Mouse (Mus musculus): Measurements from ENCODE around the gene Fsd2.
A peak's percentile ranks its signal among the peaks of the same experiment; 100 is the strongest.

The Fsd2 gene

GRCm38 (mm10) chr7:81542934-81543333 is 23.8 kb downstream of the Fsd2 start:
- no peak for DNase-seq (ENCODE audit: low spot score in 2 of 2)

DNA sequence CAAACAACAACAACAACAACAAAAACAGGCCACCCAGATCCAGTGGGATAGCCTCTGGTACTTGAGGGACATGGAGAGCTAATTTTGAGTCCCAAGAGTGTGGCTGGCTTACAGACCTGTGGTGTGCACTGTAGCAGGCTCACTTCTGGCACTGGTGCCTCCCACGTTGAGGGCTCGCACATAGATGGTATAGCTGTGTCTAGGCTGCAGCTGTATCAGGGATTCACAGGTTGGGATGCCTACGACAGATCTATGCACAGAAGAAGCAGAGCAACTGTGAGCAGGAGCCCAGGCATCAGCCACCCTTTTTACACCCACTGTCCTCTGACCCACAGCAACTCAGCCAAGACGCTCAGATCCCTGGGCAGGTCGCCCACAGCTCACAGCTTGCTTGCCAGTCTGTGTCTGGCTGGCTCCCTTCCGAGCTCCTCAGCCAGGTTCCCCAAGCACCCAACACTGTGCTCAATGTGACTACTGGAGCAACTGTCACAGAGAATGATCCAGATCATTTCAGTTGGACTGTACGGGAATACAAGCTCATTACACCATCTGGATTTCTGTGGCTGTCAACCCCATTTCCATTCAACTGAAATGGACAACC is 24.7 kb downstream of the Fsd2 start:
- no peak for DNase-seq (ENCODE audit: low spot score in 2 of 2)

- no peak for DNase-seq (ENCODE audit: low spot score in 2 of 2)
Measured at GRCm38 (mm10) chr7:81540999-81541398, 25.7 kb downstream of the Fsd2 start.

DNA sequence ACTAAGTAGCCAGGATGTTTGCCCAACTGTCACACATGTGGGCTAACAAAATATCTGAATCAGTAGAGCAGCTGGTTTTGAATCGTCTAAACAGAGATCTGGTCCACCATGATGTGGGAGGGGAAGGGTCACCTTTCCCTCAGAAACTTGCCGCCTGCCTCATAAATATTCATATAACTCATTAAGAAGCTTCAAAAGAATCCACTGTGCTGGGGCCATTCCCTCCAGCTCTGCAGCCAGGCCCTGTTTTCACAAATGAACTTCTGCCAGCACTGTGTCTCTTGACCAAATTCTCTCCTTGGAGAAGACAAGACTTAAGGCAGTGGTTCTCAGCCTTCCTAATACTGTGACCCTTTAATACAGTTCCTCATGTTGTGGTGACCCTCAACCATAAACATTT is 27.2 kb downstream of the Fsd2 start:
- no peak for DNase-seq (ENCODE audit: low spot score in 2 of 2)

GRCm38 (mm10) chr7:81538070-81538675 is 28.6 kb downstream of the Fsd2 start:
- DNase-seq (ENCODE audit: low spot score in 2 of 2) = peak in 1 of 2 experiments; percentile 4

DNA sequence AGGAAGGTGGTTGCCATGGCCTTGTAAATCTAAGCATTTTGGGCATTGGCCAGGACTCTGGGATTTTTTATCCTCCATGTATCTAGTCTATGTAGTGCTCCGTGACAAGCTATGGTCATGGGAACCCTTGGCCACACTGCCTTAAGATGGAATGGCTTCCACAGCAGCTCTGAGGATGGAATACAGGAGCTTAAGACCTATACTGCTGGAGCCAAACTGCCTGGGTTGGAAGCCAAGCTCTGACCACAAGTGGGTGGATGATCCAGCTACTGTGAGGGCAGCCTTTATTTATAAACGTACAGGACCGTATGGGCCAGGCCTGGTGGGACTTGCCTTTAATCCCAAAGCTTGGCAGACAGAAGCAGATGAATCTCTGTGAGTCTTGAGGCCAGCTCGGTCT is 30.3 kb downstream of the Fsd2 start:
- no peak for DNase-seq (ENCODE audit: low spot score in 2 of 2)

GRCm38 (mm10) chr7:81531462-81531861 is 35.3 kb downstream of the Fsd2 start:
- DNase-seq (ENCODE audit: low spot score in 2 of 2) = no peak

DNA sequence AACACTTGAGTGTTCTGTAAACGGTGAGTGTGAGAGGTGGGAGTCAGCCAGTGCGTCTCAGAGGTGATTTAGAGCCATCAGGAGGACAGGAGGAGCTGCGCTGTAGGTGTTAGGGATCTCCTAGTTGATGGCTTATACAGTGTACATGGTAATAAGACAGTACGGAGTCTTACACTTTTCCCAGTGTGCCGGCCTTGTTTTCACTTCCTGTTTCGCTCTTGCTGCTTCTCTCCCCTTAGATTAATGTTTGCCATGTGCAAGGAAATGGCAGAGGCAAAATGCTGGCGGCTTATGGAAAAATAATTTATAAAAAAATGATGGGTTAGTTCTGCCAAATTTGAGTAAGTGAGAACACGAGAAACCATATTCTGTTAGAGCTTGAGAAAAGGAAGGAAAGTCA is 37.8 kb downstream of the Fsd2 start:
- no peak for DNase-seq (ENCODE audit: low spot score in 2 of 2)

GRCm38 (mm10) chr7:81523663-81524017 is 43.1 kb downstream of the Fsd2 start:
- DNase-seq (ENCODE audit: low spot score in 2 of 2) = no peak

DNA sequence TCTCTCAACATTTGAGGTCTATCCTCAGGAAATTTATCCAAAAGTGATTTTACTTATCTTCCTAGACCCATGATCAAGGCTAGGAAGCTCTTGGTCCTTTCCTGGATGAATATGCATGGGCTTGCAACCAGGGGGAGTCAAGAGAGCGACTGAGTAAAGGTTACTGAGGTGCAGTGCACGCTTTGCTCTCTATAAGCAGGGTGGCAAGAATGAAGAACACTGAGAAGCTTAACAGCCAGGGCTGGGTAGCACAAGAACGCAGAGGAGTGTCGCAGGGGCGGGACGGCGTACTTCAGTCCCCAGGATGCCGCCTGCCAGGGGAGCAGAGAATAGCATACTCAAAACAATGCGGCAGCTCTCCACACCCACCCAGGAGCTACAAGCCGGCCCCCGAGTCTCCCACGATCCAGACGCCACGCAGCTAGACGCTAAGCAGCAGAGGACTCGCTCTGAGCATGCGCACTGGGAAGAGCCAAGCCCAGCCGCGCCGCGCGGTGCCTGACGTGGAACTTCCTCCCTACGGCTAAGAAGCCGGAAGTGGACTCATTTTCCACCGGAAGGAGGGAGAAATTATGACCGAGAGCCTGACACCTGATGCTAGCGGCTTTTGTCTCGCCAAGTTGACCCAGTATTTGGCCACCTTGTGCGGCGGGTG is 43.6 kb downstream of the Fsd2 start:
- peak; percentile 87 to 90 for DNase-seq (ENCODE audit: low spot score in 2 of 2)

DNA sequence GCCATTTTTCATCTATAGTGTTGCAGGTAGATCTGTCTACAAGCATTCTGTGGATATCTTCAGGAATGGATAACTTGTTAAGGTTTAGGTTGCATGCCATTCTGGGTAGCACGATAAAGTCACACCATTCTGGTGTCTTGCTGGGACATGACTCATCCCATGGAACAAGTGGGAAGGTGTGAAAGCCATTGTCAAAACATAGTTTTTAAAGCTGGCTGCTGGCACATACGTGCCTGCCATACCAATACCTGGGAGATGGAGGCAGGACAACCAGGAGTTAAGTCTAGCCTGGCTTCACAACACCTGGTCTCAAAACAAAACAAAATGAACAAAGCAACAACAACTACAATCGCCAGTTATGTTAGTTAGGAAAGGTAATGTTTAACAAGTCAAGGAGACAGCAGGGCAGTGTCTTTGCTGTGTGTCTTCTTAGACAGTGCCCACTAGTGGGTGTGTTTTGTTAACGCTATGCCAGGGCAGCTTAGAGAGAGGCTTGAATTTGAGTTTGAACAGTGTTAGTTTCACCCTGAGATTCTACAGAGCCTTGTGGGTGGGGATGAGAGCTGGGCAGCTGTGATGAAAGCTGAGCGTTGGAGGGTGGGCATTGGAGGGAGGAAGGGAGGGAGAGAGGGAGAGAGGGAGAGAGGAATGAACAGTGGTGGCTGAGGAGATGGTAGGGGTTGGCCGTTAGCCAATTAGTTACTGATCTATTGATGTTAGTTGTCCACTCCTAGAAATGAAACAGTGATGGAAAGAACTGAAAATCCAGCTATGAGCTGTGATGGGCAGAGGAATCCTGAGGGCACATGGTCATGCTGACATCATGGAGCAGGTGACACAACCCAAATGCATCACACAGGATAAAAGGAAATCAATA is 50.4 kb downstream of the Fsd2 start:
- no peak for DNase-seq (ENCODE audit: low spot score in 2 of 2)

DNA sequence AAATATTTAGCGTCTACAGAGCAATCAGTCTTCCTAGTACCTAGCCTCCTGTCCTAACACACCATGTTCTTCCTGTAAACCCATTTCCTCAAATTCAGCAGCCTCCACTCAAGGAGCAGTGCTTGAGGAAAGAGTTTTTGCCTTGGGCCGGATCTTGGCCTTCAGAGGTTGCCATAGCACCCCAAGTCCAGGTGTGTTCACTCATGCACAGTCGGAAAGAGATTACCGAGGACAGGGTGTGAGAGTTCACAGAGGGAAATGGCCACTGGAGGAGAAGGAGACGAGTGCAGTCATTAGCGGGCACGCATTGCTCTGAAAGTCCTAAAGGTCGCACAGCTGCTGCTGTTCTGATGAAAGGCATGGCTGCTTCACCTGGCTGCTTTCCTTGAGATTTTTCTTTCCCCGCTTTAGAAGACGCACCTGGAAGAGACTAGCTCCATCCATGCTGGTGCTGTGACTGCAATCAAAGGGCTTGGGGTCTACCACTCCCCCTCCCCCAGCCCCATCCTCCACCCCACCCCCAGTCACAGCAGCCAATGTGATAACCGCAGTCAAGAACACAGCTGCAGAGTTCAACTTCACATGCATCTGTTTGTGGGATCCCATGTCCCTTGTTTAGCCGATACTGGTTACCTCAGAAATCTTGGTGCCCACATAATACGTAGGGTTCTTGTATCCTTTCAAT is 51.7 kb downstream of the Fsd2 start:
- no peak for DNase-seq (ENCODE audit: low spot score in 2 of 2)

- DNase-seq (ENCODE audit: low spot score in 2 of 2) = no peak
Measured at GRCm38 (mm10) chr7:81501050-81501449, 65.7 kb downstream of the Fsd2 start.

GRCm38 (mm10) chr7:81498181-81498580 is 68.6 kb downstream of the Fsd2 start, which contains the start of gene BC048679:
Gene BC048679 (minus strand): TSS chr7:81498281.
- no peak for DNase-seq (ENCODE audit: low spot score in 2 of 2)

DNA sequence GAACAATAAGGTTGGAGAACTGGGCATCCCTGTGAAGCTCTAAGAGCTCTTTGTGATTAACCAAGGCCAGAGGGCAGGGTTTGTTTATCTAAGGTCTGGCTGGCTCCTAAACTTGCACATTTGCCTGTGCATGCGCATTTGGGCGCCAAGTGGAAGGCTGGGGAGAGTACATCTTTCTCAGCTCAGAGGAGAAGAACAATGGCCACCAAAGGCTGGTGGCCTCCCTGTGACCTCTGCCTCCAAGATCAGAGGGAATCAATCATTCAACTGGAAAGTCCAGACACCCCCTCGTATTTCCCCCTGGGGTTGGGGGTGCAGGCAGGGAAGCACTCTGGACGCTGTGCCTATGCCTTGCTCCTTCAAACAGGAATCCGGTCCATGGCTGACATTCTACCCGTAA is 69.6 kb downstream of the Fsd2 start:
- DNase-seq (ENCODE audit: low spot score in 2 of 2) = no peak

DNA sequence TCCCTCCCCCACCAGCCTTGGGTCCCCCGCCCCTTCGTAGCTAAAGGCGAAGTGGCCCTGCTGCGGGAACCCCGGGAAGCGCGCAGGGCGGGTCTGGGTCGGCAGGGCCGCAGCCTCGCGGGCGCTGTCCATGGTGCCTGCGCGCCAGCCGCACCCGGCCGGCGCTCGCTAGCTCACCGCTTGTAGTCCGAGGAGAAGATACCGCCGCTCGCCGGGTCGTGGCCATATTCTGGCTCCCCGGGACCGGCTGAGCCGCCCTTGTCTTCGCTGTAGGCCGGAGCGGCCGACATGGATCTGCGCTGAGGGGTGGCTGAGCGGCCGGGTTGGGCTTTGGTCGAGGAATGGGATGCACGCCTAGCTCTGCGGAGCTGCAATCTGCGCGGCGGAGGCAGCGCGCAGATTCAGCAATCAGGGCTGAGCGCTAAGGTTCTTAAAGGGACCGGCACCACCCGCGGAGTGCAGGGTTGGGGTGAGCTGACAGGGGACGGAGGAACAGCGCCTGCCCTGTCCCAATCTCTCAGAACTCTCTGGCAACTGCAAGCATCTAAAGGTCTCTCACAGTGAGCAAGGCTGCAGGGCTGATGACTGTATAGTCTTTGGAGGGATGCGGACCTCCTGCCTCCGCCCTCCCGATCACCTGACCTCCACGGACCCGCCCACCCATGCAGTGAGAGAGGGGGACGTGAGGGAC is 73.3 kb downstream of the Fsd2 start, which contains the start of gene Ap3b2:
TSS of gene Ap3b2 (minus strand) at position 595 of the 691 bp plus-strand sequence.
- peak in 1 of 2 experiments; percentile 3 for DNase-seq (ENCODE audit: low spot score in 2 of 2)

DNA sequence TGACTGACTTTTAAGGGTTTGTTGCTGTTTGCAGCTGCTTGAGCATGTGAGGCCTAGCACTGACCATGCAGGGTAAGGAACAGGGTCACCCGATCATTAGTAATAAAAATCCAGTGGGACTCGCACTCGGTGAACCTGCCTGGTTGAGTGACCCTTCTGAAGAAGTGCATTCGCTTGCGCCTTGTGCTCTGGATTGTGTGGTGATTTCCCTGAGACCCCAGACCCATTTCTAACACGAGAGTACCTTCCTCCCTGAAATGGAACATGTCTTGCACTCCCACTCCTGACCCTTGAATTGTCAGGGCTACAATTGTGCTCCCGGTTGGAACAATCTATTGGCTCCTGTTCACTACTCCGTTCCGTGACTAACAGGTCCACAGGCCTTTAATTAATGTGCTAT is 74.1 kb downstream of the Fsd2 start:
- DNase-seq (ENCODE audit: low spot score in 2 of 2) = no peak

DNA sequence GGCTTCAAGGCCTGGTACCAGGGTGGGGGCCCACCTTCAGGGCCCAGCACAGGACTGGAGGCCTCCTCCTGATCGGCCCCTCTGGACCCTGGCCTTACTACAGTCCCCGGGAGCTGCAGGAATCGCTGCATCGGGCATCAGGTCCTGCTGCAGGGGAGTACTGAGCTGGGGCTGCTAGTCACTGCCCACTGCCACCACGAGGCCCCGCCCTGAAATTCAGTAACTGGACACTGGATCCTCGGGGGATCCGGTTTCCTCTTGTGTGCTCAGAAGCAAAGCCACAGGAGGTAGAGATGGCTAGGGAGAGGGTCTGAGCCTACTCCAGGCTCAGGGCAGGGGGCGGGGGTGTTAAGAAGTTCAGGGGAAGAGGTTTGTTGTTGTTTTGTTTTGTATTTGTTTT is 77.1 kb downstream of the Fsd2 start:
- DNase-seq (ENCODE audit: low spot score in 2 of 2) = no peak
